Mouse (Mus musculus) embryonic facial prominence, embryonic 13.5 days (tissue): ENCODE results near the gene Dnah6. TPM values are rescaled to one million over a fixed set of nuclear protein-coding genes. Genes with fewer than 3 reads are reported as not detected.

Experiments used
- ATAC-seq: fragments of 200-750 bp; cut with Nextera tagmentation; 2 replicates; pipeline ENCODE4 v1.8.0; 2017; ENCODE audit warnings: low read depth; ENCODE audit not compliant: insufficient number of reproducible peaks, insufficient read depth, low FRiP score, low TSS enrichment
- H3K27ac ChIP-seq: fragments of 300-500 bp; sonication (generic); 2 replicates; pipeline ENCODE4 v1.5.1; 2015; ENCODE audit warnings: moderate library complexity, mild to moderate bottlenecking, inconsistent platforms
- H3K27me3 ChIP-seq: fragments of 300-500 bp; sonication (generic); 2 replicates; pipeline ENCODE4 v1.6.1; 2015; ENCODE audit warnings: mild to moderate bottlenecking, inconsistent platforms
- H3K36me3 ChIP-seq: fragments of 300-500 bp; sonication (generic); 2 replicates; pipeline ENCODE4 v1.6.1; 2015; ENCODE audit warnings: mild to moderate bottlenecking, inconsistent platforms
- H3K4me1 ChIP-seq: fragments of 300-500 bp; sonication (generic); 2 replicates; pipeline ENCODE4 v1.6.1; 2015; ENCODE audit warnings: inconsistent platforms
- H3K4me2 ChIP-seq: fragments of 300-500 bp; sonication (generic); 2 replicates; pipeline ENCODE4 v1.6.1; 2015; ENCODE audit warnings: moderate library complexity, mild to moderate bottlenecking, inconsistent platforms
- H3K4me3 ChIP-seq: fragments of 300-500 bp; sonication (generic); 2 replicates; pipeline ENCODE4 v1.5.1; 2015; ENCODE audit warnings: mild to moderate bottlenecking, inconsistent platforms
- H3K9ac ChIP-seq: fragments of 300-500 bp; sonication (generic); 2 replicates; pipeline ENCODE4 v1.6.1; 2015; ENCODE audit warnings: mild to moderate bottlenecking, inconsistent platforms
- H3K9me3 ChIP-seq: fragments of 300-500 bp; sonication (generic); 2 replicates; pipeline ENCODE4 v1.6.1; 2016; ENCODE audit warnings: inconsistent platforms
- WGBS: fragments of 180-500 bp; shearing (Covaris S2); methylation state at CpG from one replicate; pipeline ENCODE4 v1.1.7; 2015; ENCODE audit warnings: mixed read lengths; 5-methylcytosine and 5-hydroxymethylcytosine counted together
- polyA plus RNA-seq: library from polyadenylated mRNA; unstranded; fragments of >200 nt; fragmentation: Nextera tagmentation; extraction: Ambion mirVana; gene quantifications from 2 replicates; pipeline ENCODE4 v1.2.1, GENCODE M21; 2015

The Dnah6 gene
- polyA plus RNA-seq, 1 experiment from 2014 or later: not detected

- H3K9ac ChIP-seq: no peak overlapping the region
- H3K9me3 ChIP-seq: no peaks in the 10 kb centered on the region
- no peak overlapping the region for H3K27ac ChIP-seq
- H3K4me3 ChIP-seq: no peak overlapping the region
- WGBS: 76% methylated on average over 3 of the region's 3 CpGs
- H3K36me3 ChIP-seq: no peaks in the 10 kb centered on the region
- H3K4me2 ChIP-seq: no peak overlapping the region
- no peaks in the 10 kb centered on the region for H3K4me1 ChIP-seq
- H3K27me3 ChIP-seq: no peaks in the 10 kb centered on the region
- no peak for ATAC-seq
Observed at GRCm38 (mm10) chr6:73064551-73064950, 156.9 kb downstream of the Dnah6 start.

- Histone ChIP-seq H3K4me1 (no peaks in the 10 kb centered on the region), H3K27ac (no peak overlapping the region), H3K27me3 (no peaks in the 10 kb centered on the region), H3K36me3 (no peaks in the 10 kb centered on the region), H3K4me2 (no peak overlapping the region), H3K4me3 (no peak overlapping the region), H3K9me3 (0 out of 2 replicates have a peak, but pooled peaks cover 3% of the 10 kb centered on the region), H3K9ac (no peak overlapping the region)
- WGBS: 69% methylated on average over 7 of the region's 7 CpGs
- no peak for ATAC-seq
Observed at GRCm38 (mm10) chr6:73059596-73060121, 161.8 kb downstream of the Dnah6 start.

GRCm38 (mm10) chr6:73059162-73059561 is 162.3 kb downstream of the Dnah6 start:
- H3K4me3 ChIP-seq: no peak overlapping the region
- H3K27ac ChIP-seq: no peak overlapping the region
- ATAC-seq: no peak
- H3K4me1 ChIP-seq: no peaks in the 10 kb centered on the region
- H3K9ac ChIP-seq: no peak overlapping the region
- H3K27me3 ChIP-seq: no peaks in the 10 kb centered on the region
- no peak overlapping the region for H3K4me2 ChIP-seq
- WGBS: 84% methylated on average over 4 of the region's 4 CpGs
- H3K36me3 ChIP-seq: no peaks in the 10 kb centered on the region
- H3K9me3 ChIP-seq: 0 out of 2 replicates have a peak, but pooled peaks cover 3% of the 10 kb centered on the region

- no peak overlapping the region for H3K4me3 ChIP-seq
- no peaks in the 10 kb centered on the region for H3K27me3 ChIP-seq
- no peak for ATAC-seq
- no peak overlapping the region for H3K4me2 ChIP-seq
- H3K9me3 ChIP-seq: 0 out of 2 replicates have a peak, but pooled peaks cover 3% of the 10 kb centered on the region
- H3K4me1 ChIP-seq: no peaks in the 10 kb centered on the region
- no peak overlapping the region for H3K9ac ChIP-seq
- H3K27ac ChIP-seq: no peak overlapping the region
- WGBS: 88% methylated on average over 6 of the region's 6 CpGs
- no peaks in the 10 kb centered on the region for H3K36me3 ChIP-seq
Observed at GRCm38 (mm10) chr6:73055347-73055746, 166.1 kb downstream of the Dnah6 start.

- Histone ChIP-seq H3K4me1 (no peaks in the 10 kb centered on the region), H3K4me3 (no peak overlapping the region), H3K4me2 (no peak overlapping the region), H3K36me3 (no peaks in the 10 kb centered on the region), H3K27ac (no peak overlapping the region), H3K9ac (no peak overlapping the region), H3K27me3 (no peaks in the 10 kb centered on the region), H3K9me3 (0 out of 2 replicates have a peak, but pooled peaks cover 3% of the 10 kb centered on the region)
- no peak for ATAC-seq
- WGBS: 91% methylated on average over 6 of the region's 6 CpGs
Observed at GRCm38 (mm10) chr6:73054807-73055206, 166.6 kb downstream of the Dnah6 start.

GRCm38 (mm10) chr6:73053526-73053925 is 167.9 kb downstream of the Dnah6 start:
- no peak for ATAC-seq

GRCm38 (mm10) chr6:73047259-73047658 is 174.2 kb downstream of the Dnah6 start:
- Histone ChIP-seq H3K27me3 (no peaks in the 10 kb centered on the region), H3K27ac (no peak overlapping the region), H3K4me2 (no peak overlapping the region), H3K4me3 (no peak overlapping the region), H3K9me3 (no peaks in the 10 kb centered on the region), H3K36me3 (no peaks in the 10 kb centered on the region), H3K4me1 (no peaks in the 10 kb centered on the region), H3K9ac (no peak overlapping the region)
- ATAC-seq: no peak
- 77% methylated on average over 7 of the region's 7 CpGs for WGBS

More at GRCm38 (mm10) chr6:73053526-73053925, 167.9 kb downstream of the Dnah6 start:
- H3K27me3 ChIP-seq: no peaks in the 10 kb centered on the region
- no peak overlapping the region for H3K27ac ChIP-seq
- H3K36me3 ChIP-seq: no peaks in the 10 kb centered on the region
- H3K4me1 ChIP-seq: no peaks in the 10 kb centered on the region
- H3K9me3 ChIP-seq: 0 out of 2 replicates have a peak, but pooled peaks cover 3% of the 10 kb centered on the region
- no peak overlapping the region for H3K4me3 ChIP-seq
- no peak overlapping the region for H3K9ac ChIP-seq
- WGBS: 88% methylated on average over 9 of the region's 9 CpGs
- H3K4me2 ChIP-seq: no peak overlapping the region

GRCm38 (mm10) chr6:73045944-73046343 is 175.5 kb downstream of the Dnah6 start:
- H3K4me2 ChIP-seq: no peak overlapping the region
- H3K36me3 ChIP-seq: no peaks in the 10 kb centered on the region
- no peak overlapping the region for H3K4me3 ChIP-seq
- WGBS: 80% methylated on average over 3 of the region's 3 CpGs
- H3K4me1 ChIP-seq: no peaks in the 10 kb centered on the region
- no peaks in the 10 kb centered on the region for H3K27me3 ChIP-seq
- H3K27ac ChIP-seq: no peak overlapping the region
- no peaks in the 10 kb centered on the region for H3K9me3 ChIP-seq
- H3K9ac ChIP-seq: no peak overlapping the region
- no peak for ATAC-seq

GRCm38 (mm10) chr6:73042278-73042677 is 179.2 kb downstream of the Dnah6 start:
- Histone ChIP-seq H3K27me3 (no peaks in the 10 kb centered on the region), H3K4me1 (no peaks in the 10 kb centered on the region), H3K9me3 (no peaks in the 10 kb centered on the region), H3K9ac (no peak overlapping the region), H3K36me3 (no peaks in the 10 kb centered on the region), H3K4me2 (no peak overlapping the region), H3K27ac (no peak overlapping the region), H3K4me3 (no peak overlapping the region)
- ATAC-seq: no peak
- 73% methylated on average over 6 of the region's 6 CpGs for WGBS

GRCm38 (mm10) chr6:73038291-73038690 is 183.2 kb downstream of the Dnah6 start:
- Histone ChIP-seq H3K27ac (no peak overlapping the region; the same call in 1 of the 2 replicates), H3K4me2 (no peak overlapping the region), H3K27me3 (no peaks in the 10 kb centered on the region), H3K36me3 (no peaks in the 10 kb centered on the region), H3K4me1 (no peaks in the 10 kb centered on the region), H3K9me3 (no peaks in the 10 kb centered on the region), H3K4me3 (no peak overlapping the region), H3K9ac (no peak overlapping the region)
- WGBS: 76% methylated on average over 2 of the region's 2 CpGs
- ATAC-seq: no peak

- Histone ChIP-seq H3K27me3 (no peaks in the 10 kb centered on the region), H3K4me3 (no peak overlapping the region), H3K36me3 (no peaks in the 10 kb centered on the region), H3K27ac (no peak overlapping the region), H3K4me1 (peaks cover 7% of the 10 kb centered on the region), H3K9ac (no peak overlapping the region), H3K4me2 (no peak overlapping the region), H3K9me3 (no peaks in the 10 kb centered on the region)
- ATAC-seq: no peak
- WGBS: 90% methylated on average over 3 of the region's 3 CpGs
Observed at GRCm38 (mm10) chr6:73028853-73029252, 192.6 kb downstream of the Dnah6 start.

GRCm38 (mm10) chr6:73027881-73028280 is 193.6 kb downstream of the Dnah6 start:
- no peak for ATAC-seq
- no peak overlapping the region for H3K4me3 ChIP-seq
- WGBS: 81% methylated on average over 4 of the region's 4 CpGs
- H3K36me3 ChIP-seq: no peaks in the 10 kb centered on the region
- H3K4me1 ChIP-seq: peaks cover 7% of the 10 kb centered on the region
- no peak overlapping the region for H3K9ac ChIP-seq
- no peaks in the 10 kb centered on the region for H3K27me3 ChIP-seq
- no peak overlapping the region for H3K27ac ChIP-seq
- no peaks in the 10 kb centered on the region for H3K9me3 ChIP-seq
- H3K4me2 ChIP-seq: no peak overlapping the region
